Mouse (Mus musculus) mammary gland, adult 2 months (tissue): Measurements from ENCODE around the gene Adam34. TPM values are rescaled to one million over a fixed set of nuclear protein-coding genes. Genes with fewer than 3 reads are reported as not detected.

Experiments
- polyA plus RNA-seq: library from polyadenylated mRNA; depleted of rRNA; stranded (reverse); fragments of >200 nt; gene quantifications from 2 replicates; pipeline ENCODE4 v1.2.3, GENCODE M21; 2012; ENCODE audit warnings: low replicate concordance; rRNA removed

Adam34 gene
- polyA plus RNA-seq: not detected in 2 replicates

GRCm38 (mm10) chr8:43709949-43710348, at the start of gene Adam34:
Gene Adam34, minus strand, starts transcription at chr8:43710049.

GRCm38 (mm10) chr8:43627176-43627575, 82.7 kb downstream of the Adam34 start, which contains the start of gene Gm5346:
Gene Gm5346, minus strand, starts transcription at chr8:43627276.

Other genes starting within 250 kb of the Adam34 start
- gene Adam26b, start 181.9 kb downstream of the Adam34 start, polyA plus RNA-seq: not detected in 2 replicates
- not detected in 2 replicates for gene Adam26a, start 133.3 kb downstream of the Adam34 start, polyA plus RNA-seq
- gene Gm5346, start 82.8 kb downstream of the Adam34 start, polyA plus RNA-seq: not detected in 2 replicates